Mouse (Mus musculus) kidney, adult 9 months (tissue): Measurements from ENCODE around the gene Armh4.
A peak's percentile ranks its signal among the peaks of the same experiment; 100 is the strongest.

Experiments
- DNase-seq: peaks from one replicate; pipeline ENCODE4 v3.0.0; 2022

Gene Armh4

DNA sequence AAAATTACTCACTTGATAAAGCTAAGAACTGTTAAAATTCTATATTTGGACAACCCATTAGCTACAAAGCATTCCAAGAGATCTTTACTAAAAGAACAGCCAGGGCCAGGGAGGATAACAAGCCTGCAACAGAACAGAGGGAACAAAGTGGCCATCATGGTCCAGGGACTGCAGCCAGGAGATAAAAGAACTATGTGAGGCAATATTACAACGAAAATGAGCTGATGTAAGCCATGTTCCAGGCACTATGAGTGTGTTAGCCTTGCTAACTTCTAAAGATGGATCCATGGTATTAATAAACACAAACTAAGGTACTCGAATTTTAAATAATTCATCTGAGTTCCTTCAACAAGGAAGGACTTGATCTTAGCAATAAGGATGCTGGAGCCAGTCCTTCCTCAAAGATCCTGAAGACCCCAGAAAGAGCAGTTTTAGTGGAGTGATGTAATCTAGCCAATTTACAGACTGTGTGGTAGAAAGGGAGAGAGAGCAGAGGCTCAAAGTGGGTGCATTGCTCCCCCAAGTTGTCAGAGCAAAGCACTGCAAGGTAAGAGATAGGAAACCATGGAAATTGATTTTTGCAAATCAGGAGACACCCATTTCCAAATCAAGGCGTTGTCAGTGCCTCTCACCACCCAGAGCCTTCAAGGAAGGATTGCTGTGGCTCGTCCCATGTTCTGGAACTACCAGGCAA, 59.7 kb downstream of the Armh4 start:
- DNase-seq: no peak

DNA sequence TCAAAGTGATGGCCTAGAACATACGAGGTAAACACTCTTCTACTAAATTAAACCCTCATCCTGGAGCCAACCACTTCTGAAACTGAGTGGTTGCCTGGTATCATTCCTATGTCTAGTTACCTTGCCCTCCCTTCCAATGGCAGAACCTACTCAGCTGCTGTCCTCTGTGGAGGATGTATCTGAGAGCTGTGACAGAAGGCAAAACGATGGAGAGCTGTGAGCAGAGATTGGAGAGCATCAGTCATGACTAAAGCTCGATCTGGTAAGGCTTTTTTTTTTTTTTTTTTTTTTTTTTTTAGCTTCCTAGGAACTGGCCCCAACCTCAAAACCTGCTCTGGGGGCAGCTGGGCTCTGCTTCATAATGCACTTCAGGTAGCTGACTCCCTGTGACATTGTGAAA, 60.4 kb downstream of the Armh4 start:
- no peak for DNase-seq

DNA sequence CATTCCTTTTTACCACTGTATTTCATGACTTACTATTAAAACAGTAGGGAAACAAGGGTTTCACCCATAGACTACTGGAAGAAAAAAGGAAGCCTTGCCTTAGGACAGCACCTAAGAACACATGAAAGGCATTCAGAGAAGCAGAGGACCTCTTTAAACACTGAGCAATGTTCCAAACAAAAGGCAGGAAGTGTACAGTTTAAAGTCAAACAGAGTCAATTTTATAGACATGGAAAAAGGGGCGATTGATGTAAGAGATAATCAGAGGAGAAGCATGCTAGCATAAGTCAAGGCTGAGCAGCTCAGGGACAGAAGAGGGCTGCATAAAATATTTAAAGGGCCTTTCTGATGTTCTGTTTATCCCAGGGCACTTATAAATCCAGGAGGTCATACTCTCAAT, 61.9 kb downstream of the Armh4 start:
- no peak for DNase-seq

DNA sequence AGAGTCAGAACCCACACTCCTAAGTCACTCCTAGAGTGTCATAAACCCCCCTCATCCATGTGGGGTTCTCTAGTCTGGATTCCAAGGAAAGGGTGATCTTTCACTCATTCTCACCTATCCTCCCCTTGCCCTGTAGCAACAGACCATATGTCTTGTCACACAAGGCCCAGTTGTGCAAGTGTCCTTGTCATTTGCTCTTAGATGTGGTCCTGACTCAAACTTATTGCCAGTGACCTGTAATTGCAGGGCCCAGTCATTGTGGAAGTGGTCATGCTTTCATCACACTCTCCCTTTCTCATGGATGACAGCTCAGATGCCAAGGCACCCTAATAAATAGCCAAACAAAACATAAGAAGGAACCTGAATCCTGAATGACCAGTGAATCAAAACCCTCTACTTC, 63.5 kb downstream of the Armh4 start:
- DNase-seq: no peak

DNA sequence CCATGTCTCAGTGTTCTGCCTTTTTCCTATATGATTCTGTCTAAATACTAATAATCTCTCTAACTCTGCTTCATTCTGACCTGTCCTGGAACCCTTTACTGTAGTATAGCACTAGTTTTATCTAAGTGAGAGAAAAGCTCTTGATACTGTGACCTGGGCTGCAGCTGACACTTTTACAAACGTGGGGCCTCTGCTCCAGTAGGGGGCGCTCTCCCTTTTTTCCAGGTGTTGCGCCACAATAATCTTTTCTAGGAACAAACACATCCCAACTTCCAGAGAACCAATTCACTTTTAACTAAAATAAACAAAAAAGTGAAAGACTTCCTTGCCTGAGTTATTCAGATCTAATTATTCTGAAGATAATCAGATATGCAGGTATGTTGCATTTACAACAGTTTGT, 72.2 kb downstream of the Armh4 start:
- DNase-seq: peak; percentile 6

DNA sequence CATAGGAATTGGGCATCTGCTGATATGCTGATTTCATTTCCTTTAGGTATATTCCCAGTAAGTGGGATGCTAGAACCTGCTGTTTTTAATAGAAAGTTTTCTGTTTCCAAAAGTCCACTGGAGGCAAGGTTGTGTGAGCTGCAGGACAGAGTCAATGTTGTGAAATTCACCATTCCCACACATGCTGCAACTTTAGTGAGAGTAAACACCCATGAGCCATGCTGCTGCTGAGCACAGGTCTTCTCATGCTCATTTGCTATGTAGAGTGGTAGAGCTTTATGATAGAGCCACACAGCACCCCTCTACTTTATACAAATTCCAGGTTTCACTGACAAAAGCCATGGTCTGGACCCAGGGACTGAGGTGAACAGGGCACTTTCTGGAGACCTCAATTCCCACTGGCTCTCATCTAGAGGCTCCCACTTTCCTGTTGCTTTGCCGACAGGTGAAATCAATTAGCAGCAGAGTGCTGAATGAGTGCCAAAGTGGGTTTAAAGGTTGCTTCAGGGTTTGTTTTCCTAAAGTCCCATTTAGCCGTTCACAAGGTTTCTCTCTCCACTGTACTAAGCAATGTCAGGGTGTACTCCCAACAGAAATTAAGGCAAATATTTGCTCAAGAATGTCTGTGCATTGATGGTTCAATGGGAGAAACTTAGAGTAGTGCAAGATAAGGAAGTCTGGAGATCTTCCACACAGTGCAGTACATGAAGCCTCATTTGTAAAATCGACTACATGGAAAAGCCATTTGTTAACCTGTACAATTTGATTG, 79.6 kb downstream of the Armh4 start:
- DNase-seq: no peak

DNA sequence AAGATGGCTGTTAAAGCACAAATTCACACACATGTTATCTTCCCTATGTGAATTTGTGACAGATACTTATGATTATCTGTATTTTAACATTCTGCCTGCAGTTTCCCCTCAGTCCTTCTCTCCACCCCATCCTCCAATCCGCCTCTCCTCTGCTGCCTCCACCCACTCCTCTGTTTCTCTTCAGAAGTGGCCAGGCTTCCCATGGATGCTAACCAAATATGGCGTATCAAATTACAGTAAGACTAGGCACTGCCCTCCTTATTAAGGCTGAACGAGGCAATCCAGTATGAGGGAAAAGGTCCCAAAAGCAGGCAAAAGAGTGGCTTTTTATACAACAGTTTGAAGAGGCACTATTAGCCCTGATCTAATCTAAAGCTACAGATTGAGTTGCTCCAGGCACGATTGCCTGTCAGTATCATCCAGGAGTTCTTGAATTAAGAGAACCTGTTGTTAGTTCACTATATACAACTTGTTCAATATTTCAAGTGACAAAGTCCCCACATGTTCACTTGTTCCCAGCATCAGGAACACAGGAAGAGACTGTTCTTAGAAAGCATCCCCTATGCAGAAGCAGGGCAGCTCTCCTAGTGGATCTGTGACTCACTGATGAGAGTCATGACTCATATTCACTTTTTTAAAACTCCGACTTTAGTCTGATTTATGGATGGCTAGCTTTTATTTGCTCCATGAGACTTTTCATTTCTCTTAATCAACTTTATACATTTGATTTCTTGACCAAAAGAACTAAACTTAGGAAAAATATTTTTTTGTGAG, 103.5 kb downstream of the Armh4 start:
- DNase-seq: no peak

DNA sequence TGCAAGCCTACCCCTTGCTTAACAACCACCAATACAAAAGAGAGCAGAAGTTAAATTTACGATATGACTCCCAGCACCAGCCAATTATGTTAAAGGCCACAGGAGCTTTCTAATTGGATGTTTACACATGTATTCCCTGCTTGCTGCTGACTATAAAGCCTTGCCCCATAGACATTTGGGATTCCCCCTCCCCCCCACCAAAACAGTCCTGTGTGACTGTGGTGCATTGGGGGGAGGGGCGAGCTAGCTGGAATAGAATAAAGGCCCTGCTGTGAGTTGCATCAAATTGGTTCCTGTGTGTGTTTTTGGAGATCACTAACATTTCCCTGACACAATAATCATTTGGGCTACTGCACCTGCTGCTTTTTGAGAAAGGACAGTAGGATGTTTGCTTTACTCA, 106.6 kb downstream of the Armh4 start:
- no peak for DNase-seq

DNA sequence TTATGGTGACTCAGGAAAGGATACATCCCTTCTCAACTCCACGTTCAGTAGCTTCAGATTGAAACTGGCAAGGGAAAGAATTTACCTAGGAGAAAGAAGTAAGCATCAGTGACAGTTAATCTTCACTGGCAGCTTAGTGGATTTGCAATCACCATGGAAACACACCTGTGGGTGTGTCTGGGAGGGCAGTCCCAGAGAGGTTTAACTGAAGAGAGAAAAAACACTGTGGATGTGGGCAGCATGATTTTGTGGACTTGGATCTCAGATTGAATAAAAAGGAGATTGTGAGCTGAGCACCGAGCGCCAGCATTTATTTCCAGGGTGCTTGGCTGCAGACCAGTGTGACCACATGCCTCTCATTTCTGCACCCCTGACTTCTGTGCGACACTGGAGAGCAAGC, 122.7 kb downstream of the Armh4 start:
- DNase-seq: no peak

DNA sequence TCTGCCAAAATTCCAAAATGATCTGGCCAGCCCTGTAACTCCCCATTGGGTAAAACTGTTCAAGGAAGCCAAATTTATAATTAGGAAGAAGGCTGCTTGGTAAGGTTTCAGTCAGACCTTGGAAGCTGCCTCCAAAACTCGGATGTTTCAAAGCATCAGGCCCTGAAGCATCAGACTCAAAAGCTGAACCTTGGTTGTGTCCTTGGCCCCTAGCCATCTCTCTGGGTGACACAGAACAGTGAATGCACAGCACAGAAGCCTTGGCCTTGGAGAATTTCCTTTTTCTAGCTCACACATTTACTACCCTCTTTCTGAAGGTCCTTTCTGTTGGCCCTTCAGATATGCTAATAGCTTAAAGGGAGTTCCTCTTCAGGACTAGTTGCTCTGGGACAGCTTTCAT, 134.0 kb downstream of the Armh4 start:
- no peak for DNase-seq

DNA sequence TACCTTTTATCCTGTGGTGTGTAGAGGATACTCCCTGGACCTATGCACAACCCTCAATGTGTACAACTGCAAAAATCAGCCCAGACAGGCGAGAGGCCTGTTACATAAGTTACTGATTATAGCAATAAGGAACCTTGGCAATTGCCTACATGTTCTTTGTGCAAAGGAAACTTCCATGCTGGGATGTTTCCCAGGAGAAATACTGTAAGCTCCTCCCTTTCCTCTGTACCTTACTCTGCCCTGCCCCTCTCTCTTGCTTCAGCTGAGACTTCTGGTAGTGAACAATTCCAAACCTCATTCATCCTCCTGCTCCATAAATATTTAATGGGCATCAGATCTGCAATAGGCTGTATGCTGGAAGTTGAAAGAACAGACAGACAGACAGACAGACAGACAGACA, 145.8 kb downstream of the Armh4 start:
- DNase-seq: no peak

DNA sequence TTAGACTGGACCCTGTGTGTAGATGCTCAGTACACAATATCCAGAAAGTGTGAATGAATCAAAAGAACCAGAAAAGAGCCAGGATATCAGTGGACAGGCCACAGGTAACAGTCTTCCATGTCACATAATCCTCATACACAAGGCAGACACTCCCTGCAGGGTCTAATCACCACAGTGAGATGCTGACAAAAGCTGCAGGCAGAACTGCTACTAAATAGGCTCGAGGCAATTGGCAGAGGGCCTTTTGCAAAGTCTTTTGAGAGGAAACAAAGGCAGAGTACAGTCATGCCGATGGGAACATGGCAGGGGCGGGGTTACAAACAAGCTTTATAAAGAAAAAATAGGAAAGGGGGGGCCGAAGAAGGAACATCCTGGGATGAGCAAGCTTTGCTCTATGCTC, 157.1 kb downstream of the Armh4 start:
- no peak for DNase-seq
